Mouse (Mus musculus) left cerebral cortex, postnatal 25 days (tissue): ENCODE measurements around the gene Endov. TPM values are rescaled to one million over a fixed set of nuclear protein-coding genes. Genes with fewer than 3 reads are reported as not detected.

ENCODE experiments used
- DNase-seq, 2 experiments: peaks; one replicate each; pipeline ENCODE4 v3.0.0; 2022; ENCODE audit warnings: low spot score in 2 of 2, mixed read lengths in 1 of 2
- intact Hi-C: fragments of 180-260 bp; cut with DNase I; formaldehyde crosslinking; loops from one replicate; pipeline ENCODE4 v1.15.1; 2025
- total RNA-seq, 2 experiments: library from RNA; stranded (reverse); gene quantifications; 2 replicates each; pipeline ENCODE4 v1.2.3; 2021

Endov gene
- 10 to 100 TPM; 21.9 to 31.1 TPM for total RNA-seq

DNA sequence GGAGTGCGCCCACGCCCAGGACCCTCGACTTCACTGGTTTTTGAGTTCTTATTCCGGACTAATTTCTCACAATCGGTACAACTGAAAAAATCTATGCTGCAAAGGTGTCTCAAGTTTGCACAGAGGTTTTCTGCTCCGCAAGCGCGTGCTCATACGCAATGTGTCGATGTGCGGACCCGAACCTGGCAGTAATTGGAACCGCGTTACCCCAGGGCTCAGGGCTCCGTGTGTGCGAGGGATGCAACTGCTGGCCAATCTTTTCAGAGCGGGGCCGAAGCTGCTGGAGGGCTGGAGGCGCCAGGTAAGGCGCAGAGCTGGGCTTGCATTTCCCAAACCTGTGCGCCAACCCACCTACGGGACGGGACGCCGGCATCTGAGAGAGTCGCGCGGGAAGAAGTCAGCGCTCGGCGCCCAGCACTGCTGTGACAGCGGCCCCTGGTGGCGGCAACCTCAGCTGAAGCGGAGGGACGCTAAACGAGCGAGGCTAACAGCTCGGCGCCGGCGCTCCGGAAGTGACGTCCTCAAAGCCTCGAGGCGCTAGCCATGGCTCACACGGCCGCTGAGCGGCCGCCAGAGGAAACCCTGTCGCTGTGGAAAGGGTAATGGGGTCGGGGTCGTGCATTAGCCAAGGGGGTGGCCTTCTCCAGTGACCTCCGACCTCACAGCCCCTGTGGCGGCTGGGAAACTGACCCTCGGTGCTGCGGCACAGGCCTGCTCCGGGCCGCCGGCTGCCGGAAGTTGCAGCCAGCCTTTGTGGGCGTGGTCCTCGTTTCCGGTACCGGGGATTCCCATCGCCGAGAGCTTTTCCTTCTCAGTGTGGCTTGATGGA is at the start of gene Endov:
Gene Endov (plus strand): TSS at position 487 of the 829 bp plus-strand sequence.
- intact Hi-C loops, result loop anchor here (2.0 kb wide), 2 partner anchors 112 to 190 kb away; partner anchors contain the start of genes Eif4a3 and Rptor
- DNase-seq, result peak; percentile 98 to 100

GRCm38 (mm10) chr11:119442199-119442598 is 48.9 kb upstream of the Endov start:
- intact Hi-C loops, result no loop called here
- no peak for DNase-seq

- DNase-seq, result no peak
- intact Hi-C loops, result no loop called here
These were observed 47.7 kb upstream of the Endov start for GRCm38 (mm10) chr11:119443442-119443841.

DNA sequence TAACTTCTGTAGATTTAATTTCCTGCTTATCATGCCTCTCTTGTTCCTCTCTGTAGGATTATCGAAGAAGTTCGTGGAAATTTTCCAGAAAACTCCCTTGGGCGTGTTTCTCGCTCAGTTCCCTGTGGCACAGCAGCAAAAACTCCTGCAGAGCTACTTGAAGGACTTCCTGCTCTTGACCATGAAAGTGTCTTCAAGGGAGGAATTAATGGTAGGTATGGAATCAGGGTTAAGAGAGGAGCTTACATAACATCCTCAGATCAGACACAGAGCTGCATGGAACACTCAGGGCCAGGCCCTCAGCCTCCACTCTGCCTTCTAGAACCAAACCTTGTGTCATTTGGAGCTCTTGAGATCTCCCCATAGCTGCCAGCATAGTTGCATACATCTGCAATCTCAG is 35.0 kb upstream of the Endov start:
- intact Hi-C loops, result no loop called here

DNA sequence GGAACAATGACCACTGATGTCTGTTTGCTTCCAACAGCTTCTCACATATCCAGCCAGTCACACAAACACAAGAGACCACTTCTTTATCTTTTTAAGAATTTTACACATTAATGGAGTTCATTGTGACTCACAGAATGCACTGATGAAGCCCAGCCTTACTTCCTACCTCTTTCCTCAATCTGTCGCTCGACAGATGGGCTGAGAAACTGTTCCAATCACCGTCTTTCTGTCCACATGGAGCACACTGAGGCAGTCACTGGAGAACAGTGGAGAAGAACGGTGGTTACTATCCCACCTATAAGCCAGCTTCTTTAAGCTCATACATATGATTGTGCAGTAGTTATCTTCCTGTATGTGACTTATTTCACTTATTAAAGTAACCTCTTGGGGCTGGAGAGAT is 13.3 kb upstream of the Endov start:
- no peak for DNase-seq
- intact Hi-C loops, result no loop called here

More for the DNA sequence above, 35.0 kb upstream of the Endov start:
- DNase-seq, result no peak

DNA sequence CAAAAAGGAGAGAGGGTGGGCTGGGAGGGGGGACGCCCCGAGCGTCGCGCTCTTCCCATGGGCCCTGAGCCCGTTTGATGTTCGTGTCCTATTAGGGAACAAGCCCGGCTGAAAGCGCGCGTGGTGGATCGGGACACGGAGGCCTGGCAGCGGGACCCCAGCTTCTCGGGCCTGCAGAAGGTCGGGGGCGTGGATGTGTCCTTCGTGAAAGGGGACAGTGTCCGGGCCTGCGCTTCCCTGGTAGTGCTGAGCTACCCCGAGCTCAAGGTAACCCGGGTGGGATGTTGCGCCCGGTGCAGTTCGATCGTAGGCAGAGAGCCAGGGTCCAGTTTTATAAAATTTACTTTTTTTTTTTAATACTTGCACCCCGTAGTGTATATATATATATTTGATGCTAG is 542 bp downstream of the Endov start:
- intact Hi-C loops, result loop anchor here (2.0 kb wide), 2 partner anchors 111 to 191 kb away; partner anchors contain the start of genes Eif4a3 and Rptor
- DNase-seq, result no peak

- no peak for DNase-seq
- intact Hi-C loops, result no loop called here
These were observed 1.7 kb downstream of the Endov start for GRCm38 (mm10) chr11:119492830-119493229.

DNA sequence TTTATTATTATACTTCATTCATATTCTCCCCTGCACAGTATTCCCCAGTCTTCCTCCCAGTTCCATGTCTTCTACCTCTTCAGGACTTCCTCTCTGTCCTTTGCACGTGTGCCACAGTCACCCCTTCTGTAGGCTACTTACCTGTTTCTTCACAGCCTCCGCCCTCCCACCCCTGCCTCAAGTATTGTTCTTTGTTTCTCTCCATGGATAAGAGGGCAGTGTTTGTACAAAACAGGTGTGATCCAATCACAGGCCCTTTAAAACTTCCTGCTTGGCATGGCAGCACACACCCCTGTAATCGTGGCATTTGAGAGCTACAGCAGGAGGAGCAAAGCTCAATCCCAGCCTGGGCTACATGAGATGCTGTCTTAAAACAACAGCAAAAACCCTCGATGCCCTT is 2.4 kb downstream of the Endov start:
- intact Hi-C loops, result no loop called here
- DNase-seq, result no peak

DNA sequence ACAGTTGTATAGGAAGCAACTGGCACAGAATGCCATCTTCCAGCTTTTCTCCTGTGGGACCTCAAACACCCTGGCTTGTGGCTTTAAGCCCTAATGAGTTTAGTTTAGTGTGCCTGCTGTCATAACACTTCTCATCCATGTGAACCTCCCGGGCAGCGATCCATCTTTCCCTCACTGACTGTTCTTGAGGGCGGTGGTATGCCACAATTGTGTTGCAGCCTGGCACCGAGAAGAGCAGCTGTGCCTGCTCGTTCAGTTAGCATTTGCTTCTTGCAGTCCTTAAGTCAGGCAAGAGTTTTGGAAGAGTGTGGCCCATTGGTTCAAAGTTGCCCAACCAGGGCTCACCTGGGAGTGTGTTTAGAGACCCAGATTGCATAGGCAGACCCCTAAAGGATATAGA is 5.0 kb downstream of the Endov start:
- intact Hi-C loops, result no loop called here
- DNase-seq, result no peak

GRCm38 (mm10) chr11:119497451-119497850 is 6.3 kb downstream of the Endov start:
- intact Hi-C loops, result no loop called here
- DNase-seq, result no peak

GRCm38 (mm10) chr11:119499297-119499696 is 8.2 kb downstream of the Endov start:
- no peak for DNase-seq
- intact Hi-C loops, result no loop called here

GRCm38 (mm10) chr11:119500011-119500410 is 8.9 kb downstream of the Endov start:
- intact Hi-C loops, result no loop called here
- DNase-seq, result no peak

DNA sequence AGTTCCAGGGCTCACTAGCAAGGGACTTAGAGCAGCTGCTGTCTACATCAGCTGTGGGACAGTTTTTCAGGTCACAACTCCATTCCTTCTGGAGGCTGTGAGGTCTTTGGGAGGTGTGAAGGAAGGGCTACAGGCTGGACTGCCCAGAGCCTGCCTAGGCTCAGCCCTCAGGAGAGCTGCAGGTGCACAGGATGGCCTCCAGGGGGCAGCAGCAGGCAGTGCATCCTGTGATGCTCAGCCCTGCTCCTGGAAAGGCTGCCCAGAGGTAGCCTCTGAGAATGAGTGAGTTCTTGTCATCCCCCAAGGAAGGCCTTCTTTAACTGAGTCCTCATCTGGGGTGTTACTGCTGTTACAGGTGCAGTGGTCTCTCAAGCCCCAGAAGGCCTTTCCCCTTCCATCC is 12.5 kb downstream of the Endov start:
- intact Hi-C loops, result loop anchor here (1.0 kb wide), 2 partner anchors 116 to 402 kb away; no protein-coding TSS in a partner anchor
- DNase-seq, result peak; percentile 78

- intact Hi-C loops, result loop anchor here (5.0 kb wide), 1 partner anchor 41 kb away; the partner anchor contains the start of gene Nptx1
- DNase-seq, result no peak
These were observed 15.2 kb downstream of the Endov start for GRCm38 (mm10) chr11:119506386-119506785.

GRCm38 (mm10) chr11:119507772-119508171 is 16.6 kb downstream of the Endov start:
- peak; percentile 66 to 94 for DNase-seq
- intact Hi-C loops, result loop anchor here (5.0 kb wide), 1 partner anchor 40 kb away; the partner anchor contains the start of gene Nptx1

DNA sequence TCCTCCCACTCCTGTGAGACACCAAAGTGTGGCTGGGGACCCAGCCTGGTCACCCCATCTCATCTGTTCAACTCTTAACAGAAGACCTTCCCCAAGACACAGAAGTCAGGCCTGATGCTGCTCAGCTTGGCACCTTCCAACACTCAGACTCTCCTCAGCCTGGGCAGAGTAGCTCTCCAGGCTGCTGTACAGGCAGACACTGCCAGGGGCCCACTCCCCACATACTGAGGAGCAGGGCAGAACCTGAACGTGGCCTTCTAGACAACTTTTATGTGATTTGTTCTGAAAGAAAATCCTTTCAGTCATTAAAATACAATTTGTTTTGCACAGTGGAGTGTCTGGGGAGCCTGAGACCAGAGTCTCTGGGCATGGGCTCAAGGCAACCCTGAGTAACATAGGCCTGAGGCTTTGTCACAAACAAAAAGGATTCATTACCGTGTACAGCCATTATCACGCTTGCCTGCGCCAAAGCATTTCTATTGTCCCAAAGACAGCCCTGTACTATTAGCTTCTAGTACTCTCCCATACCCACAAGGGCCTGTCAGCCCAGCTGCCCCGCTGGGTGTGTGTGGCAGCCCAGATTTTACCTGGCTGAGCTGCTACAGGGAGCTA is 18.1 kb downstream of the Endov start:
- DNase-seq, result no peak
- intact Hi-C loops, result loop anchor here (5.0 kb wide), 1 partner anchor 38 kb away; the partner anchor contains the start of gene Nptx1

GRCm38 (mm10) chr11:119513038-119513659 is 22.0 kb downstream of the Endov start:
- intact Hi-C loops, result no loop called here
- DNase-seq, result no peak

GRCm38 (mm10) chr11:119514108-119514860 is 23.1 kb downstream of the Endov start:
- intact Hi-C loops, result no loop called here
- DNase-seq, result no peak

DNA sequence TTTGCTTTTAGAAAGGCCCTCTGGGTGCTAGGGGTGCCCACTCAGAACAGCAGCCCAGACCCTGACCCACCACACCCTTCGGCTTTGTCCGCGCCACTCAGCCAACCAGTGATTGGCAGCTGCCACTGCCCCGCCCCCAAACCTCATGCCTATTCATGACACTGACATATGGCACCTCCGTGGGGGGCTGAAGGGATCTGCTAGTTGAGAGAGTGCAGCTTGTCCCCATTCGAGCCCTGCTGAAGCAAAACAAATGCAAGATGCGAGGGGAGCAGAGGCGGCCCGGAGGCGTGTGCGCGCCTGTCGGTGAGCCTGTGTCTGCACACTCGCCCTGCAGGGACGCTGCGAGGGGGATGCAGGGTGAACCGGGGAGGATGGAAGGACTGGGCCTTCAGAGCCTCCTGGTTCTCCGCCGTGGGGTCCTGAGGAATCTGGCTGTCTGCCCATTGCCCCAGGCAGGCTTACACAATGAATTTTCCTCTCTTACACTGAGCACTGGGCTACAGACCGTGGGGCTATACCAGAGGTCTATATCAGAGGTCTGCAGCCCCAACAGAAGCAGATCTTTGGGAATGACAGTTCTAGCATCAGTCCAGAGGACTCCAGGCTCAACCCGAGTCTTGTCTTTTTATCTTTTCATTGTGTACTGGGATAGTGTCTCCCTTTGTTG is 24.0 kb downstream of the Endov start:
- intact Hi-C loops, result loop anchor here (1.0 to 5.0 kb wide), 3 partner anchors 32 to 392 kb away; partner anchors contain the start of gene Nptx1
- peak; percentile 59 to 87 for DNase-seq
